In the genomic region with DNA sequence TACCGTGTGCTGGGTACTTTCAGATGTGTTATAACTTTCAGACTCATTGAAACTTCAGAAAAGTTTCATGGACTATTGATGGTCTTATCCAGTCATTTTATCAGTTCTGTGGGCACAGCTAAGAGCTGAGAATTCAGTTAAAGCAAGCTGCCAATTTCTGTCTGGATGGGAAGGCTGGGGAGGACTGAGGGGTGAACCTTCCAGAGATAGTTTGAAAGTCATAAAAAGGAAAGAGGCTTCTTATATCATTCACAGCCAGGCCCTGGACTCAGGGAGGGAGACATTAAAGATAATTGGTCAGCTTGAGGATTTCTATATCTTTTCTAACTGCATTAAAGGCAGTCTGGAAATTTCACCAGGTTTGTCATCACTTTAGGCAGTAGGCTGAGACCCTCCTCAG, we compare ENCODE assay signal across 17 mouse cellular contexts.
DNase-seq lines count a peak whose midpoint lies in the region; ATAC-seq lines count a peak whose summit lies in the region.
"Had no signal": no experiment of that assay in that cellular context is flagged by ENCODE, and none has a peak within 500 bp of the region (broad histone marks: within the 10 kb centered on the region; RNA-seq: fewer than 3 reads in every experiment).

No protein-coding gene starts in this region.

- no peak for DNase-seq in natural killer cell, adult 2 months (ENCODE audit: low spot score in 2 of 2)
- no peak for DNase-seq in cerebellum, postnatal 36 days
- DNase-seq: adrenal gland, adult 2 months; adrenal gland, adult 8-10 months; adrenal gland, postnatal 10 days; adrenal gland, postnatal 14 days; adrenal gland, postnatal 25 days; adrenal gland, postnatal 36 days; B cell, adult 2 months; cerebellum, adult 11 months; cerebellum, adult 11-12 months; cerebellum, adult 18-20 months had no signal

- ATAC-seq in megakaryocyte progenitor cell, adult 5-6 weeks (replicated peaks; ENCODE audit: poor library complexity) = peak; percentile 50; the same call in 1 of the 2 replicates
- ATAC-seq in megakaryocyte-erythroid progenitor cell, adult 5-6 weeks (replicated peaks; ENCODE audit: low FRiP score, low TSS enrichment, poor library complexity, severe bottlenecking) = peak; percentile 69
- ATAC-seq: activated CD4-positive, CD25-positive, alpha-beta regulatory T cell, adult 4 months; CD4-positive, CD25-positive, alpha-beta regulatory T cell, adult 4 months; Patski had no signal
